Mouse (Mus musculus) testis, postnatal 14 days (tissue): ENCODE results near the gene Psat1.

ENCODE experiments used
- DNase-seq: peaks from one replicate; pipeline ENCODE4 v3.0.0; 2021; ENCODE audit warnings: low spot score

Gene Psat1

DNA sequence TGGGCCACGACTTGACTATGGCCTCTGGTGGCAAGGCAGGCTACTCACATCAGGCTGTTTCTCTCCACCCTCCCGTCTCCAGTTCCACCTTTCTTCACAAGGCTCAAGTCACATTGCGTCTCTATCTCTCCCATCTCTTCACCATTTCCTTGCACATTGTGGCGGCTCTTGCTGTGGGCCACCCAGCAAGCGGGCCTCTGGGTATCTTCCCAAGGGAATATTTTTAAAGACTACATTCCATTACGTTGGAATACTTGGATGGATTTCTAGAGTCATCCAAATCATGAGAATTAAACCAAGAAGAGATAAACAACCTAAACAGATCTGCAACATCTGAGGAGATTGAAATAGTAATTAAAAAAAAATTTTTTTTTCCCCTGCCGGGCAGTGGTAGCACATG, at the start of gene Psat1:
Gene Psat1 (minus strand): TSS at position 101 of the 400 bp plus-strand sequence.
- no peak for DNase-seq

DNA sequence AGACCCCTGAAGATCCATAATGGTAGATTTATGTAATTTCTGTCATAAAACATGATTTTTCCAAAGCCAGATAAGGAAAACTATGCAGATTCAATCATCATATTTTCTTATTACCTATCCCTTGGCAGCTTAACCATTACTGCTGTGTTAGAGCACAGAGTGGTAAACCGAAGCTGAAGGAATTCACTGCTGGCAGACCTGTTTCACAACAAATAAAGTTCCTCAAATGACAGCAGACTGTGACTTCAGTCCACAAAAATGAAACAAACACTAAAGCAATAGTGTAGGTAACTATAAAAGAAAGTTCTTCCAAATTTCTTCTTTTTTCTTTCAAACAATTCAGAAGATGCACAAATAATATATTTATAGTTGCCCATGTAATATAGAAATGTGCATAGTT, 43.0 kb upstream of the Psat1 start:
- DNase-seq, result no peak

DNA sequence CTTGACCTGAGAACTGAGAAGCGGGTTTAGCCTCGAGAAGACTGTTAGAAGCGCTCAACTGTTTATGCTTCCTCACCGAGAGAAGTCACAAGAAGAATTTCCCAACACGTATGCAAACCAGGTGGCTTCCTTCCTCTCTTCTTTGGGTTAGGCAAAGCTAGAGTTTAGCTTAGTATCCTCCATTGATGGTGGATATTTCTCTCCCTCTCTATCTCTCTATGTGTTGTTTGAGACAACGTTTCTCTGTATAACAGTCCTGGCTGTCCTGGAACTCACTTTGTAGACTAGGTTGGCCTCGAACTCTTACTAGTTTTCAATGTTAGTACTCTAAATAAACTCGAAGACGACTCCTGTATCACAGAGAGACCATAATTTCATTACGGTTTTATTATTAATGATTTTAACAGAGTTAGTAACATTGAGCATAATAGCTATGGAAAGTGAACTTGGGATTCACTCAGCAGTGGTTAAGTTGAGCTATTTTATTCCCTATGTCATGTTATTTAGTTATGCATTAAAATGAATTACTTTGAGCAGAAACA, 38.1 kb upstream of the Psat1 start:
- no peak for DNase-seq

DNA sequence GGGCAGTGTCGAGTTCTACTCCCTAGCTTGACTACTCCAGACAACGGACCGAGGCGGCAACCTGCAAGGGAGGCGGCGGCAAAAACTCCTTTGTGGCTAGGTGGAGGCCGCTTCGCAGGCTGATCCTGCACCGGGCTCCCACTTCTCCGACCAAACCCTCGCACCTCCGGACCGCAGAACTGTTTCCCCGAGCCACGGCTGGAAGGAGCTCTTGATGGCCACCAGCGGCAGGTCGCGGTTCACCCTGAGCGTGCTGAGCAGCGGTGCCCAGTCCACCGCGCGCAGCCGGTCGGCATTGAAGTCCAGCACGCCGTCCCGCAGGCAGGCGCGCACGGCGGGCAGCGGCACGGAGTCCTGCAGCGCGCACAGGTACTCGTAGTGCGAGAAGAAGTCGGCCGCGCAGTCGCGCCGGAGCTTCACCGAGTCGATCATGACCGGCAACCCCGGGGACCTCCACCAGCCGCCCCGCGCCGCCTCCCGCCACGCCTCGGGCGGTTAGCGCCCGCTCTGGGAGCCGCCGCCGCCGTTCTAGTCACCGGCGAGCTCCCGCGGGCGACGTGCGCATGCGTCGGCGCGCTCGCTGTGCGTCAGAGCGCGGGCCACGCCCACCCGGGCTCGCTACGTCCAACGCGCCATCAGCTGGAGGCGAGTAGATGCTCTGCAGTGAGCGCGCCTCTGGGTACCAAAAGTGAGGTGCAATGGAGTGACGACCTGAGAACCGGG, 37.5 kb upstream of the Psat1 start, which contains the start of gene Cep78:
Gene Cep78 (minus strand): TSS at position 541 of the 723 bp plus-strand sequence.
- DNase-seq, result peak; percentile 90

DNA sequence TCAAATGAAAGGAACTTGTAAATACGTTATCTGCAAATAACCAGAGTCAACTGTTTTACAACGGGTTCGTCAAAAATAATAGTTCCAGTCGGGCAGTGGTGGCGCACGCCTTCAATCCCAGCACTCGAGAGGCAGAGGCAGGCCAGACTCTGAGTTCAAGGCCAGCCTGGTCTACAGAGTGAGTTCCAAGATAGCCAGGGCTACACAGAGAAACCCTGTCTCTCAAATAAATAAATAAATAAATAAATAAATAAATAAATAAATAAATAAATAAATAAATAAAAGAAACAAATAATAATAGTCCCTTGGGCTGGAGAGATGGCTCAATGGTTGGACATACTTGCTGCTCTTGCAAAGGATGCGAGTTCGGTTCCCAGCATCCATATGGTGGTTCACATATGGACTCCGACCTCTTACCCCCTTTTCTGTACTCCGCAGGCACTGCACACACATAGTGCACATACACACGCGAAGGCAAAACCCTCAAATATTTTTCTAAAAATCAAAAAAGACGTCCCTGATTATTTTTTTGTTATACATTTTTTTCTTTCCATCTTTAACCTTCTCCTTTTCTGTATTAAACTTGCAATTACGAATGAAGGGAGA, 36.7 kb upstream of the Psat1 start:
- no peak for DNase-seq

DNA sequence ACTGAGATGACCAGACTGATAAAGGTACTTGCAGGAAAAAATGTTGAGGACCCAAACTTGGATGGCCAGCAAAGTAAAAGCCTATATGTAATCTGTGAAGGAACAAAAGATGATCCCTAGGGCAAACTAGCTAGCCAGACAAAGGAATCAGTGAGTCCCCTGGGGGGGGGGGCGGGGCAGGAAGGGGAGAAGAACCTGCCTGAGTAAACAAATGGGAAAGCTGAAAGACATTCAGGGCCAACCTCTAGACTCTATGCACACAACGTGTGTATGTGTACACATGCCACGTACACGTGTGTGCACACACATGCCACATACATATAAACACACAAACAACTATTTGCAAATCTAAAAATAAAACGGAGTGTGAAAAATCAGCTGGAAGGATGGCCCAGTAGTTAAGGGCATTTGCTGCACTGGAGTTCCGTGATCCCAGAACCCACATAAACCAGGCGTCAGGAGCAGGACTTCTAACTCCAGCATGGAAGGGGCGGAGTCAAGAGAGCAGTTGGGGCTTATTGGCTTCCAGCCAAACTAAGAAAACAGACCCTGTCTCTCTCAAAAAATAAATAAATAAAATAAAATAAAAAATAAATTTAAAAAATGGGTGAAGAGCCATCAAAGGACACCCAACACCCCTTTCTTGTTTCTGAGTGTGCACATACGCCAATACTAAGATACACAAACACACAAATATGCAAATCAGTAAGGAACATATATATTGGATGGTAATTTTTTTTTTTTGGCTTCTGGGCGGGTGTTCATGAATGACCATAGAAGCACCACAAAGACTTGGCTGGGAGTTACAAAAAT, 36.0 kb upstream of the Psat1 start:
- no peak for DNase-seq

DNA sequence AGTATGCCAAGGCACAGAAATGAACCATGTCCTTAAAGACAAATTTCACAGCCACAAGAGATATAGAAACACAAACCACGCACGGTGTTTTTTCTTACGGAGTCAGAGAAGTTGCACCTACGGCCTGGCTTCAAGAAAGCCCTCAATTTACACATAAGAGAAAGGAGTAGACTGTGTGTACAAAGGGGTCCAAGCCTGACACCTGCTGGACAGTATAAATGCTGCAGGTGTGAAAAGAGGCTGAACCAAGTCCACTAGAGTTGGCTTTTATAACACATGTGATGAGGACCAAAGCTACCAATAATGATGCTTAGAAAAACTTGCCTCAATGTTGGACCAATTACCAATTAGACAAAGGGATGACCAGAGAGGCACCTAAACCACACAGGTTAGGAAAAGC, 34.7 kb upstream of the Psat1 start:
- no peak for DNase-seq

DNA sequence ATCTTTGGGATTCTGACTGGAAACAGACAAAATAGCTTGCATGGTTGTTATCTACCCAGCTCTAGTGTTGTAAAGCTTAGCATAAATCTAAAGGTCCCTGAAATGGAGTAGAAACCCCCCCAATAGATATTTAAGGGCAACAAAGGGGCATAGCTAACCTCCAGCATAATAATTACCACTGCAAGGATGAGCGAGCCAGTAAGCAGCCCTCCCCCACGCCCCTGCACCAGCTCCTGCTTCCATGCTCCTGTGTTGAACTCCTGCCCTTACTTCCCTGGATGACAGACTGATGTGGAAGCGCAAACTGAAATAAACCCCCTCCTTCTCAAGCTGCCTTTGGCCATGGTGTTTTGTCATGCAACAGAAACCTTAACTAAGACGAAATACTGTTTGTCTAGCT, 26.2 kb upstream of the Psat1 start:
- DNase-seq, result no peak

DNA sequence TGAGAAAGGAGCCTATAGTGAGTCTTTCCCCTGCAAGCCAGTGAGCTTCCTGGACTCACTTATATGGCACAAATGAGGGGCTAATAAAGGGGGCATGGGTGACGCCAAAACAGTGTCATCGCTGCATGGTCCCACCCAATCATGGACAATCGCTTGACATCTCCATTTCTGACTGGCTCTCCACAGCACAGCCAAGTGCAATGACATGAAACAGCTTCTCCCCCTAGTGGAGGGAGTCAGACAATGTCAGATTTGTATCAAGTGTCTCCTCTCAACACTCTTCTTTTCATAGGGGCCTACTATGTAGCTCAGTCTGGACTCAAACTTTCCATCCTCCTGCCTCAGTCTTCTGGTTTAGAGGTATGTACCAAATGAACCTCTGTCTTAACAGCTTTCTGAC, 17.9 kb upstream of the Psat1 start:
- no peak for DNase-seq

DNA sequence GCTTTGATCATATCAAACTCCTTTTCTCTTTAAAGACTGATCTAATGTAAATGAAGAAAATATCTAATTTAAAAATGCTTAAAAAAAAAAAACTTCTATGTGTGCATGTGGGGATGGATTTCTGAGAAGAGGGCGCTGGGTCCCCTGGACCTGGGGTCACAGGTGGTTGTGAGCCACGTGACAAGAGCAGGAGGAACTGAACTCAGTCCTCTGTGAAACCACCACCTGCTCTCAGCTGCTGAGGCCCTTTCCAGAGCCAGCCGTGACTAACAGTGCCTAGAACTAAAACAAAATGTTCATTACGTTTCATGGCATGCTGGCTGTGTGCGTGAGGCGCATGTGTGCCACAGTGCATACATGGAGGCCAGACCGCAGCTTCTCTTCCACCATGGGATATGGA, 17.4 kb upstream of the Psat1 start:
- no peak for DNase-seq

DNA sequence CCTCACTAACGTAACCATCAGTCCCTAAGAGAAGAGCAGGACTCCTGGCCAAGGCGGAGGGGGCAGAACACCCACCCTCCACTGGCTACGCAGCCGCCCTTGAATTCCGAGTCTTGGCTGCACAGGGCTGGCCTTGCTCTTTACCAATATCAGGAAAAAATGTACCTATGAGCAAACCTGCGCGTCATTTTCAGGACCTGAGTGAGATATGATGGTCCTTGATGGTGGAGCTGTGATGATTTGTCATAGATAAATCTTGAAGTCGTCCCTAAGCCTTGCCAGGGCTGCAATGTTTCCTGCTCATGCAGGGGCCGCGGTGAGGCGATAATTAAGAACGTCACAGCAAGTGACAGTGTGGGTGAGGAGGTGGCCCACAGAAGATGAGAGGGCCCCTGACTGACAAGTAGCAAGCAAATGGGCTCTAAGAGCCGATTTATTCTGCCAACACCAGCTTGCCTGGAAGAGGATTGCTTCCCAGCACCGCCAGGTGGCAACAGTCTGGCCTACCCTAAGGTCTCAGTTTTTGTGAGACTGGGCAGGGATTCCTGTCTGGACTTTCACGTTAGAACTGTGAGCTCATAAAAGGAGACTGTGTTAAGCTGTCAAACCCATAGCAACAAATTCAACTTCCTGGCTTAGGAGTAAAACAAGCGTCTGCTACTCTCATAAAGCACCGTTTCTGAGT, 16.0 kb upstream of the Psat1 start:
- DNase-seq, result no peak

DNA sequence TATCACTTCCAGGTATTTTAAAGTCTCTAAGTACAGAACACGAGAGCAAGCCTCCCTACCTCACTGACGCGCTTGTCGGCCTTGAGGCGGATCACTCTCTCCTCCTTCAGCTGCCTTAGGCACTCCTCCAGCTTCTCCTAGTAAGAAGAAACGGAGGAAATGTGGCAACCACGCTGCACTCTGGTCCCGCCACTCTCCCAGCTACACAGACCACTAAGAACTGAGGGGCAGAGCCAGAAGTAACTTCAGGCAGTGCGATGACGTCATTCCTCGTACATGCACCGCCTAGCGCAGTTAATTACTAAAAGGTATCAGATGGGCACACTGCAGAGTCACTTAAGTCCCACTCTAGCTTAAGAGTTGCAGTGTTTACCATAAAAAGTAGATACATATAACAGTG, 15.2 kb upstream of the Psat1 start:
- no peak for DNase-seq

DNA sequence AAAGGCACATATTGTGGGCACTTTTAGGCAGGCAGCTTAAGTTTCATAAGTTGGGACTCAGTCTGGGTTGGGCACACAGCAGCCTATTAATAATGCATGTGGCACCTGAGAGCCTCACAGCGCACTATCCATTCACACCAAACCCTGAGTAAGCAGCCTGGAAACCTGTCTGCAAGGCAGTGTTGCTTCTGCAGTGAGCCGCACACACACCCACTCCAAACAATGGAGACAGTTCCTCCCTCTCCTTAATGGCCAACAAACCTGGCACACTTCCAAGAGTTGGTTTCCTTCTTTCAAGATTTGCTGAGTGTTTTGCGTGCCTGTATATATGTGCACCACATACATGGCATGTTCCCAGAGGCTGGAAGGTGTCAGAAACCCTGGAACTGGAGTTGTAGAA, 3.1 kb upstream of the Psat1 start:
- DNase-seq, result no peak

DNA sequence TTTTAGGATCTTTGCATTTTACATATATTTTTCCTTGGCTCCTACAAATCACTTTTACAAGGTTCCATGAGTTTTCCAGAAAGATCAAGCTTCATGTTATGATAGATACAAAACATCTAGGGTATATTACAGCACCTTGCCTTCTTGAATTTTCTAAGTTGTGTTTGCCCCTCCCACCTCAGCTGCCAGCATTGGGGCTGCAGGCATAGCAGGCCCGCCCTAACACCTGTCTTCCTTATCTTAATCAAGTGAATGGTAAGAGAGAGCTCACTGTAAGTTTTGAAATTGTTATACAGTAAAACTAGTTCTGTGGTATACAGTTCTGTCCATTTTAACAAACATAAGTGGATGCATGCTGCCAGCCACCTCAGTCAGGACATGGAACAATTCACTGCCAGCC, 1.7 kb upstream of the Psat1 start:
- no peak for DNase-seq

DNA sequence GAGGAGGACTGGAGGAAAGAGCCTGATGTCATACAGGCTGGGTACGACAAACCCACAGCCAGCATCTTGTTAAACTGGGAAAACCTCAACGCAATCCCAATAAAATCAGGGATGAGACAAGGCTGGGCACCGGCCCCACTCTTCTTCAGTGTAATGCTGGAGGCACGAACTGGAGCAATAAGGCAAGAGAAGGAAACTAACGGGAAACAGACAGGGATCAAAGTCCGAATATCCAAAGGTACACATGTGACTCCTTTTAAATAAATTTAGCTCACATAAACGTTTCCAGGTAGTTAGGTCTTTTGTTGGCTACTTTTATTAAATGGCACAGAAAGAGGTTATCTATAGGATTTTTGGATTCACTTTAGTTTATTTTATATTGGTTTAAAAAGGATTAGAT, 1.3 kb upstream of the Psat1 start:
- DNase-seq, result no peak

DNA sequence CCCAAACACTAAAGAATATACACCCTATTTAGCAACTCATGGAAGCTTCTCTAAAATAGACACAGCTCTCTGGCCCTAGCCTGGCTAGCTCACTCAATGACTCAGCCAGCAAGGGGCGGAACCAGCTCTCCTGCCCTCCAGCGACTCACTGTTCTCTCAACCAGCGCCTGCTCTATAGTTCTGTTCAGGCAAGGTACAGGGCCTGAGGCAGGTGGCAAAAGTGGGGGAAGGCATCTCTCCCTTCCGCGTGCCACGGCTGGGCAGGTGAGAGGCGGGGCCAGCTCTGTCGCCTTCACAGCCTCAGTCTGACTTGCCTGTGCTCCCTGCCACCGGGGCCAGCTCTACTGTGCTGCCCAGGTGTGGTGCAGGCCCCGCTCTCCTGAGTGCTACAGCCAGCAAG, 474 bp downstream of the Psat1 start:
- peak; percentile 21 for DNase-seq

DNA sequence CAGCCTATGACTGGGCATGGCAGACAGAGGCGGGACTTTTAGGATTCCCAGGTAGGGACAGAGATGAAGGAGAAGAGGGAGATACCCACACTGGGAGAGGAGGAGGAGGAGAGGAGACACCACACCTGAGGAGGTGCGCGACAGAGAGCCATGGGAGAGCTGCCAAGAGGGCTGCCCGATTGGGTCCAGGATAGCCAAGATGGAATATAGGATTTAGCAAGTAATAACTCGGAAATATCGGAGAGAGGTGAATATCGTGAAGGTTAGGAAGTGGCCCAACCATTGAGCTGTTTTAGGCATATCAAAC, 4.1 kb downstream of the Psat1 start:
- no peak for DNase-seq

DNA sequence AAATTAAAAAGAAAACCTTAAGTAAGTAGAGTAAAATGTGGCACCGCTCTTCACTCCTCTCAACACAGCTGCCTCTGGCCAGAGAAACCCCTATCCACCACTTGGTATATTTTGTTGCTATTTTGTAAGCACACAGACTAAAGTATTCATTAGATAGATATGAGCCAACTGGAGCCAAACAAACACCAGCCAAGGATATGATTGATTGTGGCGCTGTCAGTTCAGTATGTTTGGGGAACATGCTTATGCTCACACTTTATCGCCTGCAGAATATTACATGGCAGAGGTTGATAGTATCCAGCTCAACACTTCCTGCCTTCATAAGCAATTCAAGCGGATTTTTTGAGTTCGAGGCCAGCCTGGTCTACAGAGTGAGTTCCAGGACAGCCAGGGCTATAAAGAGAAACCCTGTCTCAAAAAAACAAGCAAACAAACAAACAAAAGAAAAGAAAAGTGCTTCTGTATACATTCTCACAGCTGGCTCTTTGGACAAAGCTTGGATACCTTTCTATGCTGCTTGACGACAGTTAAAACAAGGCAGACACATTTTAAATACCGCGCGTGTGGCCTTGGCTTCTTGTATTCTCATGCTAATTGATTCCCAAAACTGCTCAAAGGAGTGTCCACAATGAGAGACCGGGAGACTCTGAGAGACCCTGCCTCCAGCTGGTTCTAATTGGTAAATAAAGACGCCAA, 4.6 kb downstream of the Psat1 start:
- no peak for DNase-seq

DNA sequence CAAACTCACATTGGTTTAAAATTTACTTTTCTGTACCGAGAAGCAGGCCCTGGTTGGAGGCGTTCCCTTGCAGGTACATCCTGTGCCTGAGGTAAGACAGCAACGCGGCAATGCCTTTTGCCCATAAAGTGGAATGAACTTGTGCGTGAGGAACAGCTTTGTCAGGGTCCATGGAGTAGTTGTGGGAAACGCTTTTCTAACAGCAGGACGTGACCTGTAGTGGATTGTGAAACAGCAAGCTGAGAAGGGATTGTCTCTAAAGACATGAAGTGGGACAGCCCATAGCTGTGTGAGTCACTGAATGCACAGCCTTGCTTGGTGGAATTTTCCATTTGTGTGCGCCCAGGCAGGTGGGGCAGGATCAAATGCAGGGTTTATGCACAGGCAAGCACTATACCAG, 5.7 kb downstream of the Psat1 start:
- DNase-seq, result no peak

DNA sequence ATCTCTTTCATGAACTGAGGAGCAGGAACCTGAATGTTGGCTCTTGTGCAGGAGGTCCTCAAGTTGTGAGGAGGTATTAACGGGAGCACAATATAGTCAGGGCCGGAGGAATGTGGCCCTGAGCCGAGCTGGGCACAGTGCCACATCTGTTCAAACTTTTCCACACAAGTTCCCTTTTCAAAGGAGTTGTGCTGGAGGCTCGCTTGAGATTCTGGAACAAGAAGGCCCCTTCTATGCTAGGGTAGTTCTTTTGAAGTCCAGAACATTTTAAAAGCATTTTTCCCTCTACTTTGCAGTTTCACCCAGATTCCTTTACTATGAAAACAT, 21.5 kb downstream of the Psat1 start:
- DNase-seq, result peak; percentile 79

DNA sequence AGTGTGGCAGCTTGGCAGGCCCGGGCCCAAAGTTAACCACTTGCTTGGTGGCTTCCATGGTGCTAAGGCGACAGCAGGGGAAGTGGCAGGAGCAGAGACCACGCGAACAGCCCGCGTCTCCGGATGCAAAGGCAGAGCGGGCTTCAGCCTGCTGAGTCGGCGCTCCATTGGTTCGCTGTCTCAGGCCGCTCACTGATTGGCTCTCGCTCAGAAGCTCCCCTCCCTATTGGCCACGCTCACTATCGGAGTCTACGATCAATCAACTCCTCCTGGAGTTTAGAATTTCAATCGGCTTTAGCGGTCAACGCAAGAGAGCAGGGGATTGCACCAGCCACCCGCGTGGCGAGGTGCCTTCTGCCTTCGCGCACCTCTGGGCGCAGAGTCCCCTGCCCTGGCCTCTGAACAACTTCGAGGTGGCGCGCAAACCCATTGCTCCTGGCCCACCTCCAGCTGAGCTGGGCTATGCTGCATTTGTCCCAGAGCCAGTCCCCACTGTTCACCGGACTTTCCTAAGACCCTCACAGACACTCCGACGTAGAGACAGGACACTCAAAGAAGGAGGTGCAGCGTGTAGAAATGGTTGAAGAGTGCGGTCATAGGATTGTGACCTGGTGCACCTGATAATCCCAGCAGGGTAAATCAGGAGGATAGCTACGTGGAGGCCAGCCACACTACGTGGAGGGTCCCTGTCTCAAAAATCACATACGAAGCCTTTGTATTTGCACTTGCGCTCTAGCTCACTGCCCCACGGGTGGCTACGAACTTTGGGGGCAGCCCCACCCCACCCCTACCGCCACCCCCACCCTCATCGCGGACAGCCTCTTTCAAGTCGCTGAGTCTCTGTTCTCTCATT, 22.0 kb downstream of the Psat1 start:
- DNase-seq, result peak; percentile 91
